Mouse (Mus musculus) bone marrow, adult 2 months (tissue): ENCODE measurements around the gene Gpt2. TPM values are rescaled to one million over a fixed set of nuclear protein-coding genes. Genes with fewer than 3 reads are reported as not detected.

Source experiments
- H3K27ac ChIP-seq: fragments of 200-500 bp; 2 replicates; pipeline ENCODE4 v1.5.1; 2012; ENCODE audit warnings: low read depth, mild to moderate bottlenecking, control low read depth, inconsistent platforms, low read length; ENCODE audit not compliant: control insufficient read depth, poor library complexity, insufficient read depth
- H3K4me1 ChIP-seq: fragments of 200-500 bp; 2 replicates; pipeline ENCODE4 v1.6.1; 2011; ENCODE audit warnings: low read length; ENCODE audit not compliant: control insufficient read depth, insufficient read depth
- H3K4me3 ChIP-seq: fragments of 200-500 bp; replicated peaks from 2 replicates; pipeline ENCODE3; 2011; ENCODE audit warnings: mild to moderate bottlenecking, low read depth, low read length, control low read depth; ENCODE audit not compliant: control insufficient read depth
- CTCF ChIP-seq: fragments of 200-500 bp; IDR thresholded peaks from 2 replicates; pipeline ENCODE4 v1.5.1; 2011; ENCODE audit warnings: low read length, control low read depth; ENCODE audit not compliant: control insufficient read depth, insufficient read depth
- POLR2A ChIP-seq: fragments of 200-500 bp; IDR thresholded peaks from 2 replicates; pipeline ENCODE4 v1.6.1; 2011; ENCODE audit warnings: low read depth, mild to moderate bottlenecking, control low read depth, low read length, borderline replicate concordance; ENCODE audit not compliant: control insufficient read depth
- WGBS: fragments of 180-500 bp; shearing (Covaris S2); methylation state at CpG from one replicate; pipeline ENCODE4 v1.1.7; 2018; 5-methylcytosine and 5-hydroxymethylcytosine counted together
- polyA plus RNA-seq: library from polyadenylated mRNA; stranded (reverse); fragments of >200 nt; gene quantifications from 2 replicates; pipeline ENCODE4 v1.2.4, GENCODE M21; 2011; ENCODE audit warnings: low replicate concordance; ENCODE audit not compliant: missing spikeins, insufficient read depth, insufficient read length

Gene Gpt2
- polyA plus RNA-seq, 1 experiment, result 4.0 TPM

DNA sequence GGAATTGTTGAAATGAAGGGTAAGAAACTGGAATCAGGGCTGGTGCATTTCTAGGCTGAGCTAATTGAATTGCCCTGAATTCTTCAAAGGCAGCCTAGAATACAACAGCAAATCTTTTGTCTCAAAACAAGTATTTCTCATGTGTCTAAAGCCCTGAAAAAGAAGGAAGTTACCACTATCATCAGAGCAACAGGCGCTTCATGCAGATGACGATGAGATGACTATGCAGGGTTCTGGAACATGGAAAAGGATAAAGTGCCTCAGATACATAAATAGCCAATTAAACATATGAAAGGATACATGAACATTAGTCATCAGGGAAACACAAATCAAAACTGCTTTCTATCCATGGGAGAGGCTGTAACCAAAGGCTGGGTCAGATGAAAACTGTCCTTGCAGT lies 44.0 kb downstream of the Gpt2 start:
- no peak for TF ChIP-seq CTCF
- no peak for TF ChIP-seq POLR2A
- H3K27ac ChIP-seq, result no peak overlapping the region
- WGBS, result 75% methylated on average over 2 of the region's 2 CpGs

DNA sequence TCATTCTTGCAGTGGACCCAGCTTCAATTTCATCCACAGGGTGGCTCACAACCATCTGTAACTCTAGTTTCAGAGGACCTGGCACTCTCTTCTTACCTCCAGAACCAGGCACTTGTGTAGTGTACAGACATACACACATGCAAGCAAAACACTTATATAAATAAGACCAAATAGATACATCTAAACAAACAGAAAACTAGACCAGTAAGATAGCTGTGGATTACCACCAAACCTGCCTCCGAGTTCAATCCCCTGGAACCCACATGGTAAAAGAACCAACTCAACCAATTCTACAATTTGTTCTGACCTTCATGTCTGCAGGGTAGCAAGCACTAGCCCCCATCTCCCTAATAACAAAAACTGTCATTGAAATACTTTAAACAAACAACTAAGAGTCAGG lies 59.6 kb downstream of the Gpt2 start:
- H3K4me3 ChIP-seq, result no peak overlapping the region
- H3K4me1 ChIP-seq, result no peaks in the 10 kb centered on the region

More for the DNA sequence above, 44.0 kb downstream of the Gpt2 start:
- H3K4me3 ChIP-seq, result no peak overlapping the region
- peaks cover 4% of the 10 kb centered on the region for H3K4me1 ChIP-seq

DNA sequence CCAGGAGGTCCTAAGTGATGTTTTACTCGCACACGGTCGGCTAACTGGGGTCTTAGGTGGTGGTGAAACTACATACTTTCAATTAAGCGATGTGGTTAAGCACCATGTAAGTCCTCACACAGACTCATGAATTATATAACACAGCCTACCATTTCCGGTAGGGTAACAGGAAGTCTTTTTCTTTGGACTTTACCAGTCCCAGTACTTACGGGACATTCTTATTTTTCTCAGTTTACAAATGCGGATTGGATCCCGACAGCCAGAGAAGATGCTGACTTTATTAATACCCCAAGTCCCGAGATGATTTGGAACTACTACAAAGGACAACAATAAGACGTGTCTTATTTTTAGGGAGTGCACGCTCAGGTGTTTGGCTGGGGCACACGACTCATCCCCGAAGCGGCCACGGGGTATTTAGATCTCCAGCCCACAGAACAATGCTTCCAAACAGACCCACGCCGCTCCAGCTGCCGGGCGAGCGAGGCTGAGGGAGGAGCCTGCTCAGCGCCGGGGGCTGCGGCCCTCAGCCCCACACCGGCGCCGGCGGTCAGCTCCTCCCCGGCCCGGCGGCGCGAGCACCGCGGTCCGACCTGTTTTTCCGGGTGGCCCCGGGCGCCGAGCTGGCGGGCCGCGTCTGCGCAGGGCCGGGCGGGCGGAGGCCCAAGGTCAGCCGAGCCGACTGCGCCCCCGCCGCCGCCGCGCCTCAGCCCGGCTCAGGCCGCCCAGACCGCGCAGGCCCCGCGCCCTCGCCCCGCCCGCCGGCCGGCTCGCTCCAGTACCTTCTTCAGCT lies 62.2 kb downstream of the Gpt2 start:
- WGBS, result 5% methylated on average over 66 of the region's 66 CpGs
- Histone ChIP-seq H3K4me1 (peaks cover 1% of the 10 kb centered on the region), H3K4me3 (peak overlapping the region; percentile 100), H3K27ac (peak overlapping the region; percentile 97)
- TF ChIP-seq POLR2A, result no peak
- TF ChIP-seq CTCF, result no peak

More for the DNA sequence above, 59.6 kb downstream of the Gpt2 start:
- TF ChIP-seq POLR2A (no peak), CTCF (no peak)
- no peak overlapping the region for H3K27ac ChIP-seq
- 92% methylated on average over 1 of the region's 1 CpGs for WGBS

DNA sequence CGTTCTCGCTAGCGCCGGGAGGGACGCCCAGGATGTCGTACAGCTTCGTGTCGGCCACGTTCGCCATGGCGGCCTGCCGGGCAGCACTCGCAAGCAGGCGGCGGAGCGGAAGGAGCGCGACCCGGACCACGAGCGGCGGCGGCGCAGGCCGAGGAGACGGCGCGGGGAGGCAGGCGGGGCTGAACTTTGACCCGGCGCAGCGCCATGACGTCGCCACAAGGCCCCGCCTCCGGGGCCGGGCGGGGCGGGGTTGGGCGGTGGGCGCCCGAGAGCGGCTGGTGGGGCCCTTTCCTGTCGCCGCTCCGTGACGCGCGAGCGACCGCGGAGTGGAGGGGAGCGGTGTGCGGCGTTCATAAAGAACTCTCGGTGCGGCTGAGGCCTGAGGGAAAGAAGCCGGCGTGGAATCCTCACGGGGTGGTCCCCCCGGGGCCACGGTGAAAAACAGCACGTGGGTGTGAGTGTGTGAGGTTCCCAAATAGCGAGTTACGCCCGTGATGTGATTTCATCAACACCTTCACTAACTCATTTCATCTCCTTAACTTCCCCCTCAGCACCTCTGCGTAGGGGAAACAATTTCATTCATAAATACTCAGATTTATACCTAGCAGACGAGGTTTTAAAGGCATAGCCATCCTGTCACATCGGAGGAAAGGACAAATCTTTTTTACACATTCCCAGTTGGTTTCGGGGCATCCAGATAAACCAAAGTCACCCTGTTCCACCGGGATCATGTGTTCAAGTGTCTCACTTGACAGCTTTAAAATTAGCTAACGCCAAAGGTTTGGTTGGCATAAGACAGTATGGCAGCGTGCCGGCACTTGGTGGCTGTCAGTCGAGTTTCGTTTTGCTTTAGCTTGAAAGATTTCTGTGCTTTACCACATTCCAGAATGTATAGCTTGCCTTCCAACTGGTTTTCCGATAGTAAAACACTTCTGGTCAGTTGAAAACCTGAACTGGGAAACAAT lies 63.1 kb downstream of the Gpt2 start, which contains the start of gene Dnaja2:
Dnaja2 (minus strand) TSS at position 164 of the 965 bp plus-strand sequence.
- Histone ChIP-seq H3K4me3 (peak within 1 kb of the TSS; percentile 100), H3K27ac (peak within 1 kb of the TSS; percentile 97), H3K4me1 (peaks cover 1% of the 10 kb centered on the region)
- under 1% methylated on average over 77 of the region's 77 CpGs for WGBS
- TF ChIP-seq POLR2A (peak; percentile 74; the same call in 1 of the 2 replicates), CTCF (no peak)

DNA sequence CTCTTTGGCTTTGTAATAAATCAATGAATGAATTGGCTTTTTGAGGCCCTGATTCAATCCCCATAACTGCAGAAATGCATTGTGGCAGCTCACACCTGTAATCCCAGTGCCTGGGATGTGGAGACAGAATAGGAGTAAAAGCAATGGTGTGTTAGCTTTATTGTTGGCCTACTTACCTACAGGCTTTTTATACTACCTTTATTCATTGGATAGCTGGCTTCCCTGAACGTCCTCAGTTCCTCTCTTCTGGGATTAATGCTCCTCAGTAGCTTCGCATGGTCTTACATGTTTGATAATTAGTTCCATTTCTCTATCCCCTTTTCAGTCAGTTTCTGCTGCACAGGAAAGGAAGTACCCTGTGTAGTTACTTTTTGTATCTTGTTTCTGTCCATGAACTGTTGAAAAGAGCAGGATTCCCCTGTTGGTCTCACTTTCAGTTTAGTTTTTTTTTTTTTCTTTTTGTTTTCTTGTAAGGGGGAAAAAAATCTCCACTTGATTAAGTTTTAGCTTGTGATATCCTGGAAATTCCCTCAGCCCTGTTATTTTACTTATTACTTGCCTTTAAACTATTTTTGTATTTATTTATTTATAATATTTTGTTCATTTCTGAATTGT lies 64.7 kb downstream of the Gpt2 start:
- Histone ChIP-seq H3K27ac (no peak overlapping the region), H3K4me1 (peaks cover 1% of the 10 kb centered on the region), H3K4me3 (no peak overlapping the region)
- WGBS, result 18% methylated on average over 2 of the region's 2 CpGs
- TF ChIP-seq CTCF, result no peak

DNA sequence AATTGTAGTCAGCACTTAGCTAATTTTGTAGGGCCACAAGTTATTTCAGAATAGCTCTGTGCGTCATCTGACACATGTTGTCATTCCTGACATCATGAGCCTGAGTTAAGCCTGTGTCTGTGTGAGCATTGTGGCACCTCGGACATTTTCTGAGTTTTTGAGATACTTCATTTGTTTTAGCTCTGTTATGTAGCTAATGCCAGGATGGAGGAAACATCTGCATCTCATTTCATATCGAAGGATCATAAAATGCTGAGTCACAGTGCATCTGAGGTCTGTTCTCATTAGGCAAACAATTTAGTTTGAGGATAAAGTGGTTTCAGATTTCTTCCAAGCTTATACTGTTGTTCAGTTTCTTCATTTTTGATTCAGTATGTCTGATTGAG lies 65.2 kb downstream of the Gpt2 start:
- peaks cover 1% of the 10 kb centered on the region for H3K4me1 ChIP-seq
- H3K4me3 ChIP-seq, result no peak overlapping the region
- TF ChIP-seq CTCF (no peak), POLR2A (no peak)
- H3K27ac ChIP-seq, result no peak overlapping the region
- WGBS, result 20% methylated on average over 3 of the region's 3 CpGs

DNA sequence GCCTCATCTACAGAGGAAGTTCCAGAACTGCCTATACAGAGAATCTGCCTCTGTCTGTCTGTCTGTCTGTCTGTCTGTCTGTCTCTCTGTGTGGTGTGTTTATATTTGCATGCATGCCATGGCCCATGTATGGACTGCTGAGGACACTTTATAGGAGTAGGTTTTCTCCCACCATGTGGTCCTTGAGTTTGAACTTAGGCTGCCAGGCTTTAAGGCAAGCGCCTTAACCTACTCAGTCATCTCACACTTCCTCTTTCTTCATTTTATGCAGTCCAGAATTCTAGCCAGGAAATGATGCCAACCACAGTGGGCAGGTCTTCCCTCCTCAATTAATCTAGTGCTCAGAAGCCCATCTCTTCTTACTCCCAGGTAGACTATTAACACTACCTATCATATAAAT lies 66.8 kb downstream of the Gpt2 start:
- WGBS, result 21% methylated on average over 1 of the region's 1 CpGs
- Histone ChIP-seq H3K4me1 (peaks cover 1% of the 10 kb centered on the region), H3K4me3 (no peak overlapping the region), H3K27ac (no peak overlapping the region; the same call in 1 of the 2 replicates)
- TF ChIP-seq POLR2A, result no peak
- TF ChIP-seq CTCF, result no peak

DNA sequence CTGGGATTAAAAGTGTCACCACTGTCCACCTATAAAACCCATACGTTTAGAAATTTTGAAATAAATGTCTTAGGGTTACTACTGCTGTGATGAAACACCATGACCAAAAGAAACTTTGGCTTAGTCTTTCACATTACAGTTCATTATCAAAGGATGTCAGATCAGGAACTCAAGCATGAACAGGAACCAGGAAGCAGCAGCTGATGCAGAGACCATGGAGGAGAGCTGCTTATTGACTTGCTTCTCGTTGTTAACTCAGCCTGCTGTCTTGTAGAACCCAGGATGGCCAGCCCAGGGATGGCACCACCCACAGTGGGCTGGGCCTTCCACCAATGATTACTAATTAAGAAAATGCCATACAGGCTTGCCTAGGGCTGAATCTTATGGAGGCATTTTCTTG lies 67.6 kb downstream of the Gpt2 start:
- no peak overlapping the region for H3K4me3 ChIP-seq
- WGBS, result 24% methylated on average over 2 of the region's 2 CpGs
- peaks cover 1% of the 10 kb centered on the region for H3K4me1 ChIP-seq
- H3K27ac ChIP-seq, result no peak overlapping the region
- TF ChIP-seq CTCF (no peak), POLR2A (no peak)

DNA sequence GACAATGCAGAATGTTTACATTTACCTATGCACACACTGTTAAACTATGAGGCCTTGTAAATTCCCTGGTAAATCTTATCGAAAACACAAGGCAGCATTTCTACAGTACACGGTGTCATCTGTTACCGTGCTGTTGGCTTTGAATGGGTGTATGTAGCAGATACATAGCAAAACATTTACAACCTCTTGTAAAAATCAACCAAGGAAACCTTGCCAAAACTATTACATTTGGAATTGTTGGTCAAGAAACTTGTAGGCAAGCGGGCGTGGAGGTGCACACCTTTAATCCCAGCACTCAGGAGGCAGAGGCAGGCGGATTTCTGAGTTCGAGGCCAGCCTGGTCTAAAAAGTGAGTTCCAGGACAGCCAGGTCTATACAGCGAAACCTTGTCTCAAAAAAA lies 71.0 kb downstream of the Gpt2 start:
- no peak for TF ChIP-seq POLR2A
- no peak for TF ChIP-seq CTCF
- Histone ChIP-seq H3K4me3 (no peak overlapping the region), H3K27ac (no peak overlapping the region), H3K4me1 (peaks cover 1% of the 10 kb centered on the region)
- 86% methylated on average over 8 of the region's 8 CpGs for WGBS
